Mouse (Mus musculus) telencephalon, adult 2 months (tissue): ENCODE measurements around the gene Chil1.

Experiments
- DNase-seq: peaks from one replicate; pipeline ENCODE4 v3.0.0-alpha.2; 2011; ENCODE audit warnings: low read depth, low spot score

The Chil1 gene

DNA sequence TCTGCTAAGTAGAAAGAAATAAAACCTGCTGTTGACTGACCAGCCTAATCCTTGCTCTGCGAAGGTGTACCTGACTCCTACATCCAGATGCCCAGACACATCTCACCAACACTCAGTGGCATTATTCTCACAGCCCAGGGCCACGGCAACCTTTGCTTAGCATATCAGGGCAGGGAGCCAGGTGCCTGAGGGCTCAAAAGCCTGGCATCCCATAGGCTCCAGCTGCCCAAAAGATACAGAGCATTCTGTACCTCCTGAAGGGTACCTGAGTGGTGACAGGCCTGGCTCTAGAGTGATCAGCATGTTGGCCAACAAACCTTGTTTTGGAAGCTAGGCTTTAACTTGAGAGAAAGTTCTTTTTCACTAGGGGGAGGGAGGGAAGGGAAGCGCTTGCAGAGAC lies 49.3 kb downstream of the Chil1 start:
- DNase-seq: no peak

GRCm38 (mm10) chr1:134231681-134232080 lies 49.7 kb downstream of the Chil1 start:
- no peak for DNase-seq

DNA sequence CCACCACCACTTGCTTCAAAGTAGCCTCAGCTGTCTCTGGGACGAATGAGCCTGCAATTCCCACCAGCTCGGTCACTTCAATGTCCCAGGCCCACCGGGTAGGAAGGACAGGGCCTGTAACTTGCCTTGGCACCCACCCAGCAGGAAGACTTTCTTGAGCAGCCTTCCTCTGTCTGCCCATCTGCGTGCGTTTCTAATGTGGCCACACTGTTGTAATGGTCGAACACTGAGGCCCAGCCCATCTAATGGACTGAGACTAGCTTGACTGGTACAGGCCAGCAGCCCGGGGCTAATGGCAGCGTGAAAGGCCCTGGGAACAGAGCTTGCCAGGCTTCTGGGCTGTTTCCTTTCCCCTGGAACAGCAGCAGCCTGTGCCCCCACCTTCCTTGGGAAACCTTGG lies 50.4 kb downstream of the Chil1 start:
- no peak for DNase-seq

DNA sequence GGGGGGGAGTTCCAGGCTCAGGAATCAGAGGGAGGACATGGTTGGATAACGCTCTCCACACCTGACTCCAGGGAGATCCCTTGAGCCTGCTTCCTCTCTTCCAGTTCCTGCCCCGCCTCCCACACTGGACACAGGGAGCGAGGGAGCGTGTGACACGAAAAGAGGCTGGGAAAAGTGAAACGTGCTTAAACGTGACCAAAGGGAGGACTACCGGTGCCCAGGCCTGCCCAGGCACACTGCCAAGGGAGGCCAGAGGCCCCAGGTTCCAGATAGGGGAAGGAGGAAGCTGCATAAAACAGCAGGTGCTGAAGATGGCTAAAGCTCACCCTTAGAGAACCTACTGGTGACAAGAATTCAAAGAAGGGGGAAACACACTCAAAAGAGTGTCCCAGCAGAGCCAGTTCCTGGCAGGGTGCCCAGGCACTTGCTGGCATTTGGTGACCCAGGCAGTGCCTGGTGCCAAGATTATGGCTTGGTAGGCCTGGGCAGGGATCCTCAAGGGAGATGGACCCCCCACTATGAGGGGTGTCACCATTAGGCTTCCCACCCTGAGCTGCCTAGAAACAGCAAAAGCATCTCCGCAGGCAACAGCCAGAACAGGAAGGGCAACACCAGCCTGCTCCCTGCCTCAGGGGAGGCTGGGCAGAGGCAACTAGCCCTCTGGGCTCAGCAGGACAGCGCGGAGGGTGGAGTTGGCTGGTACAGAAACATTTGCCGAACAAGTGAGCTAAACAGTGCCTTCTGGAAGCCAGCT lies 51.0 kb downstream of the Chil1 start:
- DNase-seq: no peak

GRCm38 (mm10) chr1:134233681-134234454 lies 51.9 kb downstream of the Chil1 start:
- no peak for DNase-seq

DNA sequence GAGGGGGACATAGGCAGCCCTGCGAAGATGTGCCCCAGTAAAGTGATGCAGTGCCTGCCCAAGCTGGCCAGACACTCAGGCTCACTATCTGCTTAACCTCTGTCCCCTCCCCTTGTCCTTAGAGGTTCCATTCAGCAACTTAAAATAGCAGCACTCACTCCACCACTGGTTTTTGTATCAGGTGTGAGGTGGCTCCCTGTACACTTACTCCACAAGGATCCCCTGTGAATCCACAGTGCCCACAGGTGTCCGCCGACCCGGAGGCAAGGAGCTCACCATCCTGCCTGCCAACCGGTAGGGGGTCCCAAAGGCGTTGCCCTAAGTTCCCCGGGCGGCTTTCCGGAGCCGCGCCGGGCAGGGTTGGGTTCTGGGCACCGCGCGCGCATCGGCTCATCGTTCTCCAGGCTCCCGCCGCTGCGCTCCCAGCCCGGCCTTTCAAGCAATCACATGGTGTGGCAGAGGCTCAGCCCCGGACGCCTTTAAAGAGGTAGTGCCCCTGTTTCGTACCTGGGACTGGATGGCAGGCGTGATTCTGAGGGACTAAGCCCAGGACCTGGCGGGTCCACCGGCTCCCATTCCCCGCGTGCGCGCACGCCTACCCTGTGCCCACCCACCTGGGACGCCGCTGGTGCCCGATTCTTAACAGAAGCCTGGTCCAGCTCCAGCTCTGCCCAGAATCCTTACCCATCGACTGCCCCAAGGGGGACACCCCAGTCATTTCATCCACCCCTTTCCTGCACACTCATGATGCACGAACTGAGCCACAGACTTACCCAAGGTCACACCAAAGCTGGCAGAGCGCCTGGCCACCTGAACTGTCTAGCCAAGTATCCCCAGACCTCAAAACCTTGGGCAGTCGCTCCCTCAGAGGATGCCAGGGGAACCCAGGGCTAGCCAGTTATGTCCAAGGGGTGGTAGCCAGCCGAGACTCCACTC lies 52.7 kb downstream of the Chil1 start:
- no peak for DNase-seq

DNA sequence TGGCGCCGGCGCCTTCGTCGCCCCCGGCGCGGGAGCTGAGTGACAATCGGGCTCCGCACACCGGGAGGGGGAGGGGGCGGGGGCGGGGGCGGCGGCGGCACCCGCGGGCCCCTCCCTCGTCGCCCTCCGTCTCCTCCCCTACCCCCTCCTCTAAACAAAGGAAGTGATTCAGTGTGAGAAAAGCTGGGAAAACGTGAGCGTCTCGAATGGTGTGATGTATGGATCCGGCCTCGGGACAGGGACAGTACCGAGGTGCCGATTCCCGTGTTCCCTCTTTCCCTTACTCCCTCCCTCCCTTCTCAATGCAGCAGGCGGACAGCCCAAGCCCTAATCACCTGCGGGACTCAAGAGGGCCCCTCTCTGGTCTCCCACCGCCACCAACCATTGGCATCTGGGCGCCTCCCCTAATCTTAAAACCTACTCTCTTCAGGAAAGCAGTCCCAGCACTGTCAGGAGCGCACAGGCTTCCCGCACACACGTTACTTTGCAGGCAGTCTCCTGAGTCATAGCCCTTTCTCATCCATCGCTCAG lies 53.5 kb downstream of the Chil1 start, which contains the start of gene Adora1:
Gene Adora1 (minus strand): TSS at position 41 of the 531 bp plus-strand sequence.
- DNase-seq: no peak

GRCm38 (mm10) chr1:134236142-134236541 lies 54.2 kb downstream of the Chil1 start:
- no peak for DNase-seq

- DNase-seq: no peak
Observed at GRCm38 (mm10) chr1:134237438-134237837, 55.5 kb downstream of the Chil1 start.
